Mouse (Mus musculus) mature B cell (primary cell): ENCODE data around the gene Lcorl.

Experiments used
- in situ Hi-C: fragments of 300-500 bp; cut with MboI; formaldehyde crosslinking; loops from 2 replicates; pipeline ENCODE4 v1.14.3; 2019

The Lcorl gene

DNA sequence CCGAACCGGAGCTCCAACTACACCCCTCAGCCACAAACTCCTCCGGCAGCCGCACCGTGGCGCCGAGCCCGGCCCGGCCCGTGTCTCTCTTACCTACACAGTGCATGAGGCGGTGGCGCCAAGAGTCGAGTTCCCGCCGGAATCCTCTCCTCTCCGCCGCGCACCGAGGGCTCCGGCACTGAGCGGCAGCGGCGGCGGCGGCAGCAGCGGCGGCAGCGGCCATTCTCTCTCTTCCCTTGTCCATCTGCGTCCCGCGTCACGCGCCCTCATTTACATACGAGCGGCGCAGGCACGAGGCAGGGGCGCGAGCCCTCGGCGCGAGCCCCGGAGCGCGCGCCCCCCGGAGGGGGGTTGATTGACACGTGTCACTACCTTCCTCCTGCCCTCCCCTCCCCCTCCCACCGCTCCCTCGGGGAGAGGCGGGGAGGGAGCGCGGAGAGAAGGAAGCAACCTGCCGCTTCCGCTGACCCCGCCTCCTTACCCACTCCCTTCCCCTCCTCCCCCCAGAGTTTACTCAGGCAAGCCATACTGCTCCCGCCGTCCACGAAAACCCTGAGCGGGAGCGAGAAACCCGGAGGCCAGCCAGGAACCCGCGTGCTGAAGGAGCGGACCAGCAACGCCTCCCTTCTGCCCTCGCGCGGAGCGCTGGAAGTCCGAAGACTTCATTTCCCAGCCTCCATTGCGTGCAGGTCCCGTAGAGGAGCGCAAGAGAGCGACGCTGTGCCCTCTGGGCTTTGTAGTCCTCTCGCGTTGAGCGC is at the start of gene Lcorl:
Gene Lcorl, minus strand, starts transcription at position 362 of the 758 bp plus-strand sequence.
- in situ Hi-C loops, result no loop called here

DNA sequence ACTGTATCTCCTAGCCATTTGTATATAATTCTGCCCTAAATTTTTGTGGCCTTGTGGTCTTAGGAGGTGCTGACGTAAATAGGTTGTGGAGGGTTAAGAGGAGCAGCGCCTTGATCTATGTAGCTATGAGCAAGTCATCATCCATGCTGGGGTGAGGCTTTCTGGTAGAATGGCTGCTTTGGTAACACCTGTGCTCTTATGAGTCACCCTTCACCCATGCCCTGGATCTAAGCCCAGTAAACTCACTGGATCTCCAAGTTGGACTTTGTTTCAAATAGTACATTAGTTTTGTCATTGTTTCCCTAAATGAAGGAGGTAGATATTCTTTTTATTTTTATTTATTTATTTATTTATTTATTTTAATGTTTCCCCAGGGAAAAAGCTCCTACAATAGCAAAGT is 47.3 kb upstream of the Lcorl start:
- in situ Hi-C loops, result no loop called here

DNA sequence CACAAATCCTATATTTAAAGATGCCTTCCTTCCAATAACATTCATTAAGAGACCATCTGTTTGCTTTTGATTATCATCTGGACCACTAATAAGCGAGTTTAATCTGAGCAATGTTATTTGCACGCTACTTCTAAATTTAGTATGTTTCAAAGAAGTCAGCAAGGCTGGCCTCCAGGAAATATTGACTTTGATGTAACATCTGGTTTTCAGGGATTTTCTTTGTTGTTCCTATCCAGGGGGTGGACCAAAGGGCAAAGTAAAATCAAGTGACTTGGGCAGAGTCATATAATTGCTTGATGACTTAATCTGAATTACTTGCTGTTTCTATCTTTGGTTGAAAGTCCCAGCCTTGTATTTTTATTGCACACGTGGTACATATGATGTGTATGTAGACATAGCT is 45.8 kb upstream of the Lcorl start:
- in situ Hi-C loops, result no loop called here

GRCm38 (mm10) chr5:45895362-45895761 is 37.9 kb upstream of the Lcorl start:
- in situ Hi-C loops, result no loop called here

DNA sequence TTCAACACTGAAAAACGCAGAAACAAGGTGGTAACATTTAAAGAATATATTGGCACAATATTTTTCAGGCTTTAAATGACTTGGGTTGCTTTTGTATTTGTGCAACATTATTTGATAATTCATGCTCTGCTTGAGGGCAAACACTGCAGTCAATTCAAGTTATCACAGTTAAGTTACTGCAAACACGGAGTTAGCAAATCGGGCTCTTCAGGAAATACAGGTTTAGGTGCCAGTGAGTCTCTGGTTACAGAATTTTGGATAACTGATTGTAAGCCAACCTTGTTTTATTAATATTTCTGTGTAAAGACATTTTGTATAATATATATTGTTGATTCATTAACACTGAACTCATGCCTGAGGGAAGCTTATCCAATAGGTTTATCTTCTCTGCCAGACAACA is 36.3 kb upstream of the Lcorl start:
- in situ Hi-C loops, result no loop called here

DNA sequence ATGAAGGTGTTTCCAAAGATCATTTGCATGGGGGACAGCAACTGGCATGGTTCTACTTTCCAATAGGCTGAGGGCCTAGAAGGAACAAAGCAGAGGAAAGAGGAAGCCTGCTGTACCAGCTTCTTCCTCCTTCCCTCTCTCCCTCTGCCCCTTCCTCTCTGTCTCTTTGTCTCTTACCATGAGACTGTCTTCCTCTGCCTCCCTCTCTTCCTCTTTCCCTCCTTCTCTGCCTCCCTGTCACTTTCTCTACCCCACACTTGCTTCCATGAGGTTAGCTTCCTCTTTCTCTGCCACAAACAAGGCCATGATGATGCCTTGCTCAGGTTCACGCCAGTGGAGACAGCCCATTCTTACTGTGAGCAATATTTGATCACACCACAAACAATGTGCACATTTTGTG is 18.9 kb upstream of the Lcorl start:
- in situ Hi-C loops, result no loop called here

DNA sequence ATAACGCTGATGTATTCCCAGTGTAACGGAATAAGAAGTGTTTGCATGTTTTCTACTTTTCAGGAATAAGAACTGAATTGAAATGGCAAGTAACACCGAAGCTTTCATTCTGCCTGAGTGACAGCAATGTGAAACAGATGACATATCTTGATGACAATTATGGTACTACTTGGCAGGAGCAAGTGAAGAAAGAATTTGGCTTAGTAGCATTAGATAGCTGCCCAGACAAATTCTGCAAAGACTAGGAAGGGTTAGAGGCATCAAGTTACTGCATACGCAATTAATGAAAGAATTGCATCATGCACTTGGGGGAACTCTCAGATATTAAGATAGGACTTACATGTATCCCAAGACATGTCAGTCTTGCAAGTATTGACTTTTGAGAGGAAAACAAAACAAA is 18.1 kb upstream of the Lcorl start:
- in situ Hi-C loops, result no loop called here

- in situ Hi-C loops, result no loop called here
These were observed 17.0 kb upstream of the Lcorl start for GRCm38 (mm10) chr5:45874284-45875030.

GRCm38 (mm10) chr5:45858368-45858767 is 953 bp upstream of the Lcorl start:
- in situ Hi-C loops, result no loop called here

DNA sequence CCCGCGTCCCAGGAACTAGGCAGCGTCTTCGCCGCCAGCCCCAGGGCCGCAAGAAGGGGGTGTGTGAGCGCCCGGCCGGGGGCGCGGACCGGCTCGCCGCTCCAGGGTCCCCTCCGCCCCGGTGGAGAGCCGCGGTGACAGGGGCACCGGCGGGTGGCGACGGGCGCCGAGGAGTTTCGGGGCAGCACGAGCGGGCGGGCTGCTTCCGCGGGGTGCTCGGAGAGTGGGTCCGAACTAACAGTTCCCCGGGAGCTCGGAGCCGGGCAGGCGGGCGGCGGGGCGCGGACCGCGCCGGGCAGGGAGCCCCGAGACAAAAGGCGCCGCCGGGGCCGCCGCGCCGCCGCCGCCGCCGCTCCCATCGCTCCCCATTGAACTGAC is 550 bp downstream of the Lcorl start:
- in situ Hi-C loops, result no loop called here

GRCm38 (mm10) chr5:45856303-45856821 is 1.1 kb downstream of the Lcorl start:
- in situ Hi-C loops, result no loop called here

GRCm38 (mm10) chr5:45855526-45856302 is 1.7 kb downstream of the Lcorl start:
- in situ Hi-C loops, result no loop called here

DNA sequence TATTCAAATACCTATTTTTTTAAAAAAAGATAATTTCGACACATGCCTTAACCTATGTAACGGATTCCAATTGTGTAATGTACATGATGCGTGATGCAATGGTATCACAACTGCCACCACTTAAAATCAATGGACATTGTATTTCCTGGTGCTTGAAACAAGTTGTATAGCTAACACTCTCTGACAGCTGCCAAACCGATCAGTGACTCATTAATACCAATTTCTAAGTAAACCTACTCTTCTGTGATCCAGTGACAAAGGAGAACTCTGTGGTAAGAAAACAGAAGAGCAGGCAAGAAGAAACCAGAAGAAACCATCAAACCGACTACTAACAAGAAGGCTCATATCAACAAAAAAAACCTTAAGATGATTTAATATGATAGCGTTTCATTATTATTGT is 12.7 kb downstream of the Lcorl start:
- in situ Hi-C loops, result no loop called here

DNA sequence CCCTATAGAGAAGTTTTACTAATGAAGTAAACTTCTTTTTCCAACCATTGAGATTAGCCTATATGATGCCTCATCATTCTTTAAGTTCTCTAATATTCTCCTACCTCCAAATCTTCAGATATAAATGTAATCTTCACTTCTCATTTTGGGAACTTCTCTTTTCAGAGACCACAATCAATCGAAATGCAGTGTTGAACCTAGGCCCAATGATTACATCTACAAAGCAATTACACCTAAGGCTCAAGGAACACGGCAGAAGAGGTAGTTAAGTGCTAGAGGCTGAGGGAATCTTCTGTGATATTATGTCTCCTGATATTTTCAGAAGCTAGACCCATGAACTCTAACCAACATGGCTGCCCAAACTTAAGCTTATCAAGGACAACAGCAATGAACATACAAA is 22.3 kb downstream of the Lcorl start:
- in situ Hi-C loops, result no loop called here

- in situ Hi-C loops, result no loop called here
These were observed 45.9 kb downstream of the Lcorl start for GRCm38 (mm10) chr5:45811527-45811926.

- in situ Hi-C loops, result no loop called here
These were observed 65.6 kb downstream of the Lcorl start for GRCm38 (mm10) chr5:45791864-45792263.

- in situ Hi-C loops, result no loop called here
These were observed 67.2 kb downstream of the Lcorl start for GRCm38 (mm10) chr5:45790221-45790620.

GRCm38 (mm10) chr5:45757502-45758121 is 99.8 kb downstream of the Lcorl start:
- in situ Hi-C loops, result no loop called here

- in situ Hi-C loops, result no loop called here
These were observed 119.5 kb downstream of the Lcorl start for GRCm38 (mm10) chr5:45737911-45738310.

DNA sequence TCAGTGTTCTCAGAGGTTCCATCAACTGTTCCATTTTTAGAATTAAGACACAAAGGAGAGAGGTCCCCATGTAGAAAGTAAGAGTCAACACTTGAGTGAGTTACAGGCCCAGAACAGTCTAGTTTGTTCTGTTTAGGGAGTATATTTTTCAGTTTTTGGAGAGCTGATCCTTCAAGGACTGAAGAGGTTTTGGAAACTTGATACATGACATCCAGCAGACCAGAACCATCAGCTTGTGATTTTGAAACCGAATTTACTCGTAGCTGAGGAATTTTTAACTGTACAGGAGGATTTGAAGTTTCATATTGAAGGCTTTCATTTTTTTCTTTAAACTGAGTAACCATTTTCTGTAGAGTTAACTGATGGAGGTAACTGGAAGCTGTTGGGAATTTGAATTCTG is 123.7 kb downstream of the Lcorl start:
- in situ Hi-C loops, result no loop called here

DNA sequence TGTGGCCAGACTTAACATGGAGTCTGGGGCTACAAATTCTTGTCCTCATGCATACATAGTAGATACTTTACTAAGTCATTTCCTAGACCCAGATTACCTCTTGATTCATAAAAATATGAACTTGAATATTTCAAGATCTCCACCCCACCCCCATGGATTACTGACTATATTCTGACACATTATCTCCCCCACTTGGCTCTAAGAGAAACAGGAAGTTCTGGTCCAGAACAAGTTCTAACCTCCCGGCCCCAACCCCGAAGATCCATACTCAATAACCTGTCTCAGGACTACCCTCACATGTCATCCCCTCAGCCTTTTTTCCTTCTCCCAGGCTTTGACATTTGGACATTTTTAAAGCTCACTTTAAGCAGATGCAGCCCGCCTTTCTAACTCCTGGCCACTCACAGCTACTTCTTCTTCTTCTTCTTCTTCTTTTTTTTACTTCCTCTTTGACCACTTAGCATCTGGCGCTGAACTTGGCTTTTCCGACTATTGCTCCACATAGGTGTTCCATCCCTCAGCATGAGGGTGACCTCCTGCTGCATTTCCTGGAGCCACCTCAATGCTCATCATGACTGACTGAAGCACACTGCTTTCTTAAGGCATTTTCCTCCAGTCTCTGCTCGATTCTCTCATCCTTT is 138.4 kb downstream of the Lcorl start:
- in situ Hi-C loops, result no loop called here

GRCm38 (mm10) chr5:45709653-45710052 is 147.8 kb downstream of the Lcorl start:
- in situ Hi-C loops, result no loop called here
